Mouse (Mus musculus) R1 (cell line): ENCODE measurements around the gene Olfr830.

ENCODE experiments used
- DNase-seq: peaks from one replicate; pipeline ENCODE4 v3.0.0-alpha.2; 2018; ENCODE audit warnings: low read depth, low spot score

Olfr830 gene

GRCm38 (mm10) chr9:18874393-18874792, at the start of gene Olfr830:
Gene Olfr830, plus strand, starts transcription at chr9:18874693.
- no peak for DNase-seq

- DNase-seq, result no peak
These were observed 19.9 kb upstream of the Olfr830 start, which contains the start of gene Olfr829 for GRCm38 (mm10) chr9:18854633-18855032. Gene Olfr829, plus strand, starts transcription at chr9:18854933.

- DNase-seq, result peak; percentile 90
These were observed 33.2 kb downstream of the Olfr830 start for GRCm38 (mm10) chr9:18907699-18908098.

GRCm38 (mm10) chr9:18927921-18928320, 53.4 kb downstream of the Olfr830 start:
- DNase-seq, result peak; percentile 95
